Mouse (Mus musculus): ENCODE measurements around the gene Ndufs1.

DNA sequence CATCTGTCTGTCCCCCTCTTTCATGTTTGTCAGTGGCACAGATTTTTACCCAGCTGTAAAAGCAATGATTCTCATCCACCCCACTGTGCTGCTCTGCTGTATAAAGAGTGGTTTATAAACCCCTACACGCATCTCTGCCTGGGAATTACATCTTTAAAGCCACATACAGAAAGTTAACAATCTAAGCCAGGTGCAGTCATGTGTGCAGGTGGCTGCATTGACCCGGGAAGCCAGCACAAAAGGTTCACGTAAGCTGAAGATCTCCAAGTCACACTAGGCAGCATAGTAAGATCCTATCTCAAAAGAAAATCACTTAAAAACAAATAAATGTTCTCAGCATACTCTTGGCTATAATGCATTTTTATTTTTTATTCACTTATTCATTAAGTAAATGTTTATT, 47.4 kb downstream of the Ndufs1 start:
- no peak for TF ChIP-seq EP300 (IDR thresholded peaks at IDR 0.05)
- TF ChIP-seq CTCF (IDR thresholded peaks at IDR 0.05): no peak

Data from lung, postnatal 0 days (tissue).